Mouse (Mus musculus) 3T3-L1 (cell line): ENCODE data around the gene Bscl2.

Experiments used
- DNase-seq: peaks from one replicate; pipeline ENCODE4 v3.0.0-alpha.2; 2015; ENCODE audit warnings: low read depth, low spot score

The Bscl2 gene

GRCm38 (mm10) chr19:8837251-8837791, at the start of gene Bscl2:
Gene Bscl2, plus strand, starts transcription at chr19:8837467.
- DNase-seq, result no peak

GRCm38 (mm10) chr19:8788521-8788920, 48.7 kb upstream of the Bscl2 start:
- DNase-seq, result no peak

- no peak for DNase-seq
Measured at GRCm38 (mm10) chr19:8789171-8789570, 48.1 kb upstream of the Bscl2 start.

- DNase-seq, result no peak
Measured at GRCm38 (mm10) chr19:8790171-8790570, 47.1 kb upstream of the Bscl2 start.

- peak; percentile 98 for DNase-seq
Measured at GRCm38 (mm10) chr19:8798264-8798946, 38.9 kb upstream of the Bscl2 start, which contains the start of gene Polr2g. Gene Polr2g, minus strand, starts transcription at chr19:8798577.

GRCm38 (mm10) chr19:8798947-8799315, 38.3 kb upstream of the Bscl2 start:
- DNase-seq, result peak; percentile 54

- DNase-seq, result peak; percentile 100
Measured at GRCm38 (mm10) chr19:8802130-8802821, 35.0 kb upstream of the Bscl2 start, which contains the start of gene Zbtb3. Gene Zbtb3, plus strand, starts transcription at chr19:8802555.

GRCm38 (mm10) chr19:8803204-8803780, 34.0 kb upstream of the Bscl2 start:
- DNase-seq, result peak; percentile 67

GRCm38 (mm10) chr19:8803879-8804660, 33.2 kb upstream of the Bscl2 start:
- DNase-seq, result peak; percentile 30

GRCm38 (mm10) chr19:8806810-8807209, 30.5 kb upstream of the Bscl2 start:
- DNase-seq, result no peak

GRCm38 (mm10) chr19:8815812-8816211, 21.5 kb upstream of the Bscl2 start:
- DNase-seq, result peak; percentile 33

GRCm38 (mm10) chr19:8817001-8817400, 20.3 kb upstream of the Bscl2 start:
- no peak for DNase-seq

GRCm38 (mm10) chr19:8818301-8818798, 18.9 kb upstream of the Bscl2 start:
- peak; percentile 43 for DNase-seq

GRCm38 (mm10) chr19:8818801-8819595, 18.3 kb upstream of the Bscl2 start, which contains the start of gene Ttc9c:
Gene Ttc9c, minus strand, starts transcription at chr19:8819333.
- DNase-seq, result peak; percentile 100

- DNase-seq, result peak; percentile 99
Measured at GRCm38 (mm10) chr19:8819596-8820423, 17.5 kb upstream of the Bscl2 start, which contains the start of gene Hnrnpul2. Gene Hnrnpul2, plus strand, starts transcription at chr19:8820010.

GRCm38 (mm10) chr19:8820424-8820956, 16.8 kb upstream of the Bscl2 start:
- peak; percentile 22 for DNase-seq

GRCm38 (mm10) chr19:8821146-8821545, 16.1 kb upstream of the Bscl2 start:
- no peak for DNase-seq

- no peak for DNase-seq
Measured at GRCm38 (mm10) chr19:8822696-8823095, 14.6 kb upstream of the Bscl2 start.

GRCm38 (mm10) chr19:8829660-8830059, 7.6 kb upstream of the Bscl2 start, which contains the start of gene AC129217.1:
Gene AC129217.1, plus strand, starts transcription at chr19:8829773.
- no peak for DNase-seq
